Mouse (Mus musculus) midbrain, embryonic 10.5 days (tissue): ENCODE results near the gene Bak1. TPM values are rescaled to one million over a fixed set of nuclear protein-coding genes. Genes with fewer than 3 reads are reported as not detected.
A peak's percentile ranks its signal among the peaks of the same experiment; 100 is the strongest.

Experiments
- DNase-seq: peaks from one replicate; pipeline ENCODE4 v3.0.0-alpha.2; 2017; ENCODE audit warnings: low spot score
- H3K27ac ChIP-seq: fragments of 300-500 bp; sonication (generic); replicated peaks from 2 replicates; pipeline ENCODE4 v1.5.1; 2016; ENCODE audit warnings: mild to moderate bottlenecking
- H3K27me3 ChIP-seq: fragments of 300-500 bp; sonication (generic); 2 replicates; pipeline ENCODE4 v1.6.1; 2016; ENCODE audit warnings: low read depth, mild to moderate bottlenecking; ENCODE audit not compliant: poor library complexity, severe bottlenecking
- H3K36me3 ChIP-seq: fragments of 300-500 bp; sonication (generic); 2 replicates; pipeline ENCODE4 v1.6.1; 2016; ENCODE audit warnings: mild to moderate bottlenecking, moderate library complexity
- H3K4me1 ChIP-seq: fragments of 300-500 bp; sonication (generic); 2 replicates; pipeline ENCODE4 v1.6.1; 2016
- H3K4me3 ChIP-seq: fragments of 300-500 bp; sonication (generic); 2 replicates; pipeline ENCODE4 v1.5.1; 2016; ENCODE audit warnings: mild to moderate bottlenecking, moderate library complexity
- H3K9me3 ChIP-seq: fragments of 300-500 bp; sonication (generic); replicated peaks from 2 replicates; pipeline ENCODE4 v1.6.1; 2016; ENCODE audit warnings: mild to moderate bottlenecking
- WGBS: fragments of 180-500 bp; shearing (Covaris S2); methylation state at CpG from one replicate; pipeline ENCODE4 v1.1.7; 2016; 5-methylcytosine and 5-hydroxymethylcytosine counted together
- polyA plus RNA-seq: library from polyadenylated mRNA; unstranded; fragments of >200 nt; fragmentation: Nextera tagmentation; extraction: Ambion mirVana; gene quantifications from 2 replicates; pipeline ENCODE4 v1.2.1, GENCODE M21; 2016

Bak1 gene
- 2.8 and 3.4 TPM in 2 replicates for polyA plus RNA-seq

- Histone ChIP-seq H3K27me3 (no peaks in the 10 kb centered on the region), H3K27ac (peak within 1 kb of the TSS; percentile 96), H3K36me3 (peaks cover 24% of the 10 kb centered on the region), H3K9me3 (no peaks in the 10 kb centered on the region), H3K4me1 (peaks cover 32% of the 10 kb centered on the region), H3K4me3 (peak within 1 kb of the TSS; percentile 84)
- DNase-seq = no peak
- WGBS = 72% methylated on average over 4 of the region's 4 CpGs
Measured at GRCm38 (mm10) chr17:27028909-27029308, at the start of gene Bak1. TSS of gene Bak1 (minus strand) at chr17:27029009.

GRCm38 (mm10) chr17:27078499-27078898 lies 49.7 kb upstream of the Bak1 start:
- Histone ChIP-seq H3K4me3 (no peak overlapping the region), H3K27me3 (no peaks in the 10 kb centered on the region), H3K4me1 (peaks cover 23% of the 10 kb centered on the region), H3K9me3 (peaks cover 7% of the 10 kb centered on the region; the same call in 1 of the 2 replicates), H3K36me3 (no peaks in the 10 kb centered on the region), H3K27ac (no peak overlapping the region)
- no peak for DNase-seq
- 88% methylated on average over 6 of the region's 6 CpGs for WGBS

GRCm38 (mm10) chr17:27077920-27078319 lies 49.1 kb upstream of the Bak1 start:
- Histone ChIP-seq H3K27me3 (no peaks in the 10 kb centered on the region), H3K4me1 (peaks cover 19% of the 10 kb centered on the region), H3K36me3 (no peaks in the 10 kb centered on the region), H3K4me3 (no peak overlapping the region), H3K27ac (no peak overlapping the region), H3K9me3 (peaks cover 7% of the 10 kb centered on the region; the same call in 1 of the 2 replicates)
- no peak for DNase-seq
- WGBS = 79% methylated on average over 6 of the region's 6 CpGs

GRCm38 (mm10) chr17:27077133-27077532 lies 48.3 kb upstream of the Bak1 start:
- Histone ChIP-seq H3K36me3 (no peaks in the 10 kb centered on the region), H3K4me1 (peaks cover 19% of the 10 kb centered on the region), H3K27ac (no peak overlapping the region), H3K4me3 (no peak overlapping the region), H3K9me3 (peaks cover 7% of the 10 kb centered on the region; the same call in 1 of the 2 replicates), H3K27me3 (no peaks in the 10 kb centered on the region)
- no peak for DNase-seq
- 96% methylated on average over 7 of the region's 7 CpGs for WGBS

- no peak for DNase-seq
- WGBS = 86% methylated on average over 17 of the region's 17 CpGs
Measured at GRCm38 (mm10) chr17:27074849-27075745, 46.3 kb upstream of the Bak1 start.

GRCm38 (mm10) chr17:27074236-27074635 lies 45.4 kb upstream of the Bak1 start:
- H3K27ac ChIP-seq = no peak overlapping the region
- 81% methylated on average over 6 of the region's 6 CpGs for WGBS

More at GRCm38 (mm10) chr17:27074849-27075745, 46.3 kb upstream of the Bak1 start:
- Histone ChIP-seq H3K4me1 (peaks cover 12% of the 10 kb centered on the region), H3K36me3 (no peaks in the 10 kb centered on the region), H3K9me3 (peaks cover 7% of the 10 kb centered on the region; the same call in 1 of the 2 replicates), H3K4me3 (no peak overlapping the region), H3K27me3 (no peaks in the 10 kb centered on the region), H3K27ac (no peak overlapping the region)

GRCm38 (mm10) chr17:27073778-27074177 lies 45.0 kb upstream of the Bak1 start:
- no peaks in the 10 kb centered on the region for H3K27me3 ChIP-seq
- peaks cover 24% of the 10 kb centered on the region for H3K4me1 ChIP-seq
- H3K27ac ChIP-seq = peak overlapping the region; percentile 46
- H3K36me3 ChIP-seq = no peaks in the 10 kb centered on the region
- DNase-seq = no peak
- WGBS = 81% methylated on average over 9 of the region's 9 CpGs
- peaks cover 7% of the 10 kb centered on the region; the same call in 1 of the 2 replicates for H3K9me3 ChIP-seq
- no peak overlapping the region for H3K4me3 ChIP-seq

More at GRCm38 (mm10) chr17:27074236-27074635, 45.4 kb upstream of the Bak1 start:
- peaks cover 21% of the 10 kb centered on the region for H3K4me1 ChIP-seq
- no peak overlapping the region for H3K4me3 ChIP-seq
- H3K9me3 ChIP-seq = peaks cover 7% of the 10 kb centered on the region; the same call in 1 of the 2 replicates
- no peaks in the 10 kb centered on the region for H3K27me3 ChIP-seq
- H3K36me3 ChIP-seq = no peaks in the 10 kb centered on the region
- no peak for DNase-seq

- WGBS = 79% methylated on average over 5 of the region's 5 CpGs
- no peaks in the 10 kb centered on the region for H3K36me3 ChIP-seq
- H3K27ac ChIP-seq = no peak overlapping the region
- no peaks in the 10 kb centered on the region for H3K27me3 ChIP-seq
- DNase-seq = no peak
- no peak overlapping the region for H3K4me3 ChIP-seq
- peaks cover 7% of the 10 kb centered on the region; the same call in 1 of the 2 replicates for H3K9me3 ChIP-seq
- H3K4me1 ChIP-seq = peaks cover 24% of the 10 kb centered on the region
Measured at GRCm38 (mm10) chr17:27073126-27073525, 44.3 kb upstream of the Bak1 start.

GRCm38 (mm10) chr17:27072363-27072762 lies 43.6 kb upstream of the Bak1 start:
- 91% methylated on average over 8 of the region's 8 CpGs for WGBS

GRCm38 (mm10) chr17:27071630-27072029 lies 42.8 kb upstream of the Bak1 start:
- H3K27me3 ChIP-seq = no peaks in the 10 kb centered on the region
- H3K4me1 ChIP-seq = peaks cover 24% of the 10 kb centered on the region
- no peak overlapping the region for H3K4me3 ChIP-seq
- H3K36me3 ChIP-seq = no peaks in the 10 kb centered on the region
- WGBS = 51% methylated on average over 6 of the region's 6 CpGs
- H3K27ac ChIP-seq = no peak overlapping the region
- no peaks in the 10 kb centered on the region for H3K9me3 ChIP-seq
- DNase-seq = peak; percentile 39

More at GRCm38 (mm10) chr17:27072363-27072762, 43.6 kb upstream of the Bak1 start:
- H3K36me3 ChIP-seq = no peaks in the 10 kb centered on the region
- no peaks in the 10 kb centered on the region for H3K27me3 ChIP-seq
- DNase-seq = no peak
- H3K9me3 ChIP-seq = peaks cover under 1% of the 10 kb centered on the region; the same call in 1 of the 2 replicates
- H3K4me3 ChIP-seq = no peak overlapping the region
- peaks cover 24% of the 10 kb centered on the region for H3K4me1 ChIP-seq
- no peak overlapping the region for H3K27ac ChIP-seq

GRCm38 (mm10) chr17:27070913-27071312 lies 42.1 kb upstream of the Bak1 start:
- no peaks in the 10 kb centered on the region for H3K9me3 ChIP-seq
- no peak for DNase-seq
- no peak overlapping the region for H3K27ac ChIP-seq
- no peaks in the 10 kb centered on the region for H3K36me3 ChIP-seq
- H3K27me3 ChIP-seq = no peaks in the 10 kb centered on the region
- no peak overlapping the region for H3K4me3 ChIP-seq
- 92% methylated on average over 7 of the region's 7 CpGs for WGBS
- H3K4me1 ChIP-seq = peaks cover 29% of the 10 kb centered on the region

- Histone ChIP-seq H3K4me3 (no peak overlapping the region), H3K4me1 (peaks cover 24% of the 10 kb centered on the region), H3K27ac (peak overlapping the region; percentile 63), H3K9me3 (no peaks in the 10 kb centered on the region), H3K27me3 (no peaks in the 10 kb centered on the region), H3K36me3 (no peaks in the 10 kb centered on the region)
- 67% methylated on average over 5 of the region's 5 CpGs for WGBS
- DNase-seq = no peak
Measured at GRCm38 (mm10) chr17:27069071-27069470, 40.3 kb upstream of the Bak1 start.

- H3K4me1 ChIP-seq = peaks cover 28% of the 10 kb centered on the region
- no peak overlapping the region for H3K27ac ChIP-seq
- WGBS = 91% methylated on average over 7 of the region's 7 CpGs
Measured at GRCm38 (mm10) chr17:27066065-27066464, 37.3 kb upstream of the Bak1 start.

More at GRCm38 (mm10) chr17:27066065-27066464, 37.3 kb upstream of the Bak1 start:
- Histone ChIP-seq H3K27me3 (no peaks in the 10 kb centered on the region), H3K4me3 (no peak overlapping the region), H3K36me3 (no peaks in the 10 kb centered on the region), H3K9me3 (peaks cover 5% of the 10 kb centered on the region; the same call in 1 of the 2 replicates)
- DNase-seq = no peak
